Mouse (Mus musculus): ENCODE measurements around the gene Rab11fip4.

- TF ChIP-seq CTCF (IDR thresholded peaks at IDR 0.05; ENCODE audit: control insufficient read depth, insufficient read depth, insufficient read length) (no peak), MAX (IDR thresholded peaks at IDR 0.05) (no peak), FOSL1 (IDR thresholded peaks at IDR 0.05; ENCODE audit: insufficient read depth, low read length, poor library complexity, severe bottlenecking) (no peak), MYOD1 (IDR thresholded peaks at IDR 0.05; ENCODE audit: control insufficient read depth, insufficient read length, low read depth) (no peak)
These were observed 59.4 kb downstream of the Rab11fip4 start for GRCm38 (mm10) chr11:79650359-79650835.

All from C2C12 (cell line).